Mouse (Mus musculus) intestine, embryonic 16.5 days (tissue): Measurements from ENCODE around the gene Zfp637. TPM values are rescaled to one million over a fixed set of nuclear protein-coding genes. Genes with fewer than 3 reads are reported as not detected.

Experiments
- ATAC-seq: fragments of 200-750 bp; cut with Nextera tagmentation; 2 replicates; pipeline ENCODE4 v1.8.0; 2017; ENCODE audit warnings: moderate TSS enrichment, moderate library complexity
- H3K27ac ChIP-seq: fragments of 300-500 bp; sonication (generic); 2 replicates; pipeline ENCODE4 v1.5.1; 2014; ENCODE audit warnings: mild to moderate bottlenecking, low read length
- H3K27me3 ChIP-seq: fragments of 300-500 bp; sonication (generic); replicated peaks from 2 replicates; pipeline ENCODE4 v1.6.1; 2014; ENCODE audit warnings: low read length, control low read depth, mixed read lengths; ENCODE audit not compliant: control insufficient read depth, insufficient read depth
- H3K36me3 ChIP-seq: fragments of 300-500 bp; sonication (generic); 2 replicates; pipeline ENCODE4 v1.6.1; 2014; ENCODE audit warnings: low read length, control low read depth; ENCODE audit not compliant: control insufficient read depth, insufficient read depth
- H3K4me1 ChIP-seq: fragments of 300-500 bp; sonication (generic); 2 replicates; pipeline ENCODE4 v1.6.1; 2014; ENCODE audit warnings: low read length, control low read depth, mixed read lengths; ENCODE audit not compliant: control insufficient read depth, insufficient read depth
- H3K4me2 ChIP-seq: fragments of 300-500 bp; sonication (generic); 2 replicates; pipeline ENCODE4 v1.6.1; 2014; ENCODE audit warnings: low read depth, low read length, control low read depth
- H3K4me3 ChIP-seq: fragments of 300-500 bp; sonication (generic); 2 replicates; pipeline ENCODE4 v1.5.1; 2014; ENCODE audit warnings: mild to moderate bottlenecking, low read length
- H3K9ac ChIP-seq: fragments of 300-500 bp; sonication (generic); 2 replicates; pipeline ENCODE4 v1.6.1; 2014; ENCODE audit warnings: low read depth, low read length
- H3K9me3 ChIP-seq: fragments of 300-500 bp; sonication (generic); 2 replicates; pipeline ENCODE4 v1.6.1; 2016; ENCODE audit warnings: low read length, control low read depth; ENCODE audit not compliant: control insufficient read depth
- WGBS: fragments of 180-500 bp; shearing (Covaris S2); extraction: QIAGEN DNeasy Blood & Tissue Kit; methylation state at CpG from one replicate; pipeline ENCODE4 v1.1.7; 2014; 5-methylcytosine and 5-hydroxymethylcytosine counted together
- polyA plus RNA-seq: library from polyadenylated mRNA; unstranded; fragments of >200 nt; fragmentation: Nextera tagmentation; extraction: Ambion mirVana; gene quantifications from 2 replicates; pipeline ENCODE4 v1.2.1, GENCODE M21; 2015

Zfp637 gene
- polyA plus RNA-seq, 1 experiment from 2014 or later: 85.9 TPM

DNA sequence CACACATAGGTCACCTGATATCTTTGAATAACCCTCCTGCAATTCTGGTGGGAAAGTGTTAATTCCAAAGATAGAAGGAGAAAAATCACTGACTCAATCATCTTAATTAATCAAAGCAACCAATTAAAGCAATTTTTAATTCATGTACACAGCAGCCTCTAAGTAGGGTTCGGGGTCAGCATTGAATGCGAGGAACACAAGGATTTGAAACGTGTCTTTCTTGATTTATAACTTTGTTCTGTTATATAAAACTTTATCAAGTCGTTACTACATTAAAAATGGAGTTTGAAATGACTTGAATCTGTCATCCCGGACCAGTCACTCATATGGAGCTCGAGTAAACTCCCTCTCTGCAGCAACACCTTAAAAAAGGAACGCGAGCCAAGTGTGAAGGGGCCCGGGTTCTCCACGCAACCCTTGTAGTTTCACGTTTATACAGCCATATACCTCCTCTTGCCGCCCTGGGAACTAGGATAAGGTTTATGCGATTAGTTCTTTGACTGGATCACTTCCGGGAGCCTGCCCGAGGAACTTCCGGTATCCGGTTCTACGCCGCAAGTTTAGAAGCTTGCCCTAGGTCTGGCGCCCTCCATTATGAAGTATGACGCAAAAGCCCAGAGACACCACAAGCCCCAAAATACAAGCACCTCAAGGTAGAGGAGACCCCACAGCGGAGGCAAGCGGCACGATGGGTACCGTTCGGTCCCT, 37.9 kb downstream of the Zfp637 start:
- peak; percentile 86 for ATAC-seq
- WGBS: 10% methylated on average over 26 of the region's 26 CpGs
- no peaks in the 10 kb centered on the region; the same call in 1 of the 2 replicates for H3K4me1 ChIP-seq
- H3K9me3 ChIP-seq: no peaks in the 10 kb centered on the region
- peak overlapping the region; percentile 75 for H3K4me2 ChIP-seq
- H3K36me3 ChIP-seq: no peaks in the 10 kb centered on the region
- peak overlapping the region; percentile 47 for H3K4me3 ChIP-seq
- H3K27me3 ChIP-seq: no peaks in the 10 kb centered on the region
- H3K9ac ChIP-seq: peak overlapping the region; percentile 85
- H3K27ac ChIP-seq: peak overlapping the region; percentile 95

DNA sequence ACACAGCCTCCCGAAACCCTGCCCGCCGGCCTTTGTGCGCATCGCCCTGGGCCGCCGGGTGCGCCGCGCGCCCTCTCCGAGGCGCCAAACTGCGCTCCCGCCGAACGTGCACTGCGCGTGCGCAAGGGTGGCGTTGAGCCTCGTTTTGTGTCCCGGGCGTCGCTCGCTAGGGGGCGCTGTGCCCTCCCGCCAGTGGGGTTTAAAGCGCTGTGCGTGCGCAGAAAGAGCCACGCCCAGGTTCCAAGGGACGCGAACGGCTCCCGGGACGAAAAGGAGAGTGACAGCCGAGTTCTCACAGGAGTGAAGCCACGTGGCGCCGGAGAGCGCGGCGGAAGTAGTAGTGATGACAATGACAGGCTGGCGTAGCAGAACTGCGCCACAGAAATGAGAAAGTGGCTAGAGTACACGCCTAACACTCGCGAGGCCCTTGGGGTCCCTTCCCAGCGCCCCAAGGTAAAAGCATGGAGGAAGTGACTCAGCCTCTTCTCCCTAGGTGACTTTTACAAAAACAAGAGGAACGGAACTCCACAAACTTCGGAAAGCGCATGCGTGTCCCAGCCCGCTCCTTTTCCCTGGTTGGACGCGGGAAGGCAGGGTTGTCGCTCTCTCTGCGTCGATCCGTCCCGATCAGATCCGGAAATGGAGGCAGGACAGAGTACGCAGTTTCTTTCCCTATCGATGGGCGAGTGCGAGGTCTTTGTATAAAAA, 38.6 kb downstream of the Zfp637 start:
- ATAC-seq: peak; percentile 94
- H3K4me3 ChIP-seq: peak overlapping the region; percentile 47
- peak overlapping the region; percentile 95 for H3K27ac ChIP-seq
- peak overlapping the region; percentile 75 for H3K4me2 ChIP-seq
- peak overlapping the region; percentile 85 for H3K9ac ChIP-seq
- no peaks in the 10 kb centered on the region for H3K36me3 ChIP-seq
- no peaks in the 10 kb centered on the region for H3K27me3 ChIP-seq
- no peaks in the 10 kb centered on the region; the same call in 1 of the 2 replicates for H3K4me1 ChIP-seq
- under 1% methylated on average over 67 of the region's 67 CpGs for WGBS
- no peaks in the 10 kb centered on the region for H3K9me3 ChIP-seq

DNA sequence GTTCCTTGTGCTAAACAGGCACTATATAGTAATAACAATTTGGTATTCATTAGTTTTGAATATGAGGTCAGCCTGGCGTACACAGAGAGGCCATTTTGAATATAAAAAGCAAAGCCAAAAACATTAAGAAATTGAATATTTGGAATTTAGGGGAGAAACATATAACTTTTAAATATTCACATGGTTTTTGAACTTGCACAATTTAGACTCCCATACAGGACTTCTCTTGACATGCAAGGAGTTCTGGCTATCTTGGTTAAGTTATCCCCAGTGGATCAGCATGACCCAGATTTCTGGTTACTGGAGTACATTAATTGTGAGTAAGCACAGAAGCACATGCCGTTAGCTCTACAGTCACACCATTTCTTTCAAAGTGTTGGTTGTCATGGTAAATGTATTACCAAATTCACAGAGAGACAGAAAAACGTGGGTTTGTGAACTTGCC, 39.4 kb downstream of the Zfp637 start:
- no peaks in the 10 kb centered on the region for H3K27me3 ChIP-seq
- 0 out of 2 replicates have a peak overlapping the region, but pooled peaks have one; percentile 26 for H3K9ac ChIP-seq
- H3K36me3 ChIP-seq: no peaks in the 10 kb centered on the region
- no peaks in the 10 kb centered on the region; the same call in 1 of the 2 replicates for H3K4me1 ChIP-seq
- H3K27ac ChIP-seq: peak overlapping the region; percentile 55; the same call in 1 of the 2 replicates
- H3K4me3 ChIP-seq: peak overlapping the region; percentile 18; the same call in 1 of the 2 replicates
- WGBS: 30% methylated on average over 3 of the region's 3 CpGs
- peak overlapping the region; percentile 39 for H3K4me2 ChIP-seq
- no peaks in the 10 kb centered on the region for H3K9me3 ChIP-seq
- ATAC-seq: no peak

DNA sequence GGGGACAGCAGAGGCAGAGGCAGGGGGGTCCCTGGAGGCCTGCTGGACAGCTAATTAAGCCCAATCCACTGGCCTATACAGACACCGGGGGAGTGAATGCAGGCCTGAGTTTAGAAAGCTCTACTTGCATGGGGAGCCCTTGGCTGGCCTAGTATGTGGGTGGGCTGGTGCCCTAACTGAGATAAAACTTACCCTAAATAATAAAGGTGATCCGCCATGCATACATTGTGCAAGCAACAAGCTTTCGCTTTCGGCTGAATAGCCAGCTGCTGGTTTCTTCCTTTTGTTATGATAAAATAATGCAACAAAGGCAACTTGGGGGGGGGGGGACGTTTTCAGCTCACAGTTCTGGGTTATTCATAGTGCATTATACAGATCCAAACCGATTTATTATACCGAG, 40.2 kb downstream of the Zfp637 start:
- H3K36me3 ChIP-seq: no peaks in the 10 kb centered on the region
- H3K9ac ChIP-seq: no peak overlapping the region
- H3K4me3 ChIP-seq: no peak overlapping the region
- ATAC-seq: no peak
- no peaks in the 10 kb centered on the region for H3K9me3 ChIP-seq
- H3K27ac ChIP-seq: no peak overlapping the region; the same call in 1 of the 2 replicates
- H3K4me1 ChIP-seq: no peaks in the 10 kb centered on the region; the same call in 1 of the 2 replicates
- 81% methylated on average over 7 of the region's 7 CpGs for WGBS
- no peak overlapping the region for H3K4me2 ChIP-seq
- no peaks in the 10 kb centered on the region for H3K27me3 ChIP-seq

DNA sequence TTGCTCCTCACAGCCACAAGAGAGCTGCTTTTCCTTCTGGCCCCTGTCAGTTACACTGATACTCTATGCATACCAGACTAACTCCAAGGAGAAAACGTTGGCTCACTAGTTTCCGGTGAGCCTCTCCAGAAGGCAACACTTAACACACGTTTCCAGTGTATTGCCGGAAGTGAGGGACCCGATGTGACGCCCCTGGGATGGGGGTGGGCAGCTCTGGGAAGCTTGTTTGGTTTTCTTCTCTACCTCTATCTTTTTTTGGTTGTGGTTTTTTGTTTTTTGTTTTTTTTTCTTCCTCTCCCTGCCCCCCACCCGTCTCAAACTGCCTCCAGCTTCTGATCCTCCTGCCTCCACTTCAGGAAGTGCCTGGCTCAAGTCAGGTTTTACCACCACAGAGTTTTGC, 41.0 kb downstream of the Zfp637 start:
- no peak overlapping the region for H3K4me3 ChIP-seq
- H3K9me3 ChIP-seq: no peaks in the 10 kb centered on the region
- no peak for ATAC-seq
- no peaks in the 10 kb centered on the region for H3K27me3 ChIP-seq
- no peak overlapping the region for H3K4me2 ChIP-seq
- WGBS: 76% methylated on average over 7 of the region's 7 CpGs
- no peak overlapping the region for H3K27ac ChIP-seq
- no peak overlapping the region for H3K9ac ChIP-seq
- H3K36me3 ChIP-seq: no peaks in the 10 kb centered on the region
- H3K4me1 ChIP-seq: no peaks in the 10 kb centered on the region; the same call in 1 of the 2 replicates

DNA sequence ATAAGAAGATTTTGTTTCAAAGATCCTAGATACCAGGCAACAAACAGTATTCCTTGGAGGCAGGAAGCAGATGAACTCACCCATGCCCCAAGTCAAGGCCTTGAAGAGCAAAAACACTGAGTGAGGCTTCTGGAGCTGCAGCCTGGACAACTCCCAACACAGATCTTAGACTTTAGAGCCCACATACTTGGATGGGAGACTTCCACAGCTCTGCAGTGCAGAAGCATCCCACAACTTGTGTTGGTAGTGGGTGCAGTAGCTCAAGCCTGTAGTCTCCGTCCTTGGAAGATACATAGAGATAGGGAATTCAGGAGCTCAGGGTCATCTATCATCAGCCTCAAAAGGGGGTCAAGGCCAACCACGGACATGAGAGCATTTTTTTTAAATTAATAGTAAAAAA, 45.0 kb downstream of the Zfp637 start:
- no peaks in the 10 kb centered on the region for H3K9me3 ChIP-seq
- H3K4me3 ChIP-seq: no peak overlapping the region
- no peaks in the 10 kb centered on the region for H3K36me3 ChIP-seq
- 79% methylated on average over 2 of the region's 2 CpGs for WGBS
- no peak overlapping the region for H3K27ac ChIP-seq
- H3K4me2 ChIP-seq: no peak overlapping the region
- ATAC-seq: no peak
- H3K27me3 ChIP-seq: no peaks in the 10 kb centered on the region
- H3K9ac ChIP-seq: no peak overlapping the region
- no peaks in the 10 kb centered on the region for H3K4me1 ChIP-seq

DNA sequence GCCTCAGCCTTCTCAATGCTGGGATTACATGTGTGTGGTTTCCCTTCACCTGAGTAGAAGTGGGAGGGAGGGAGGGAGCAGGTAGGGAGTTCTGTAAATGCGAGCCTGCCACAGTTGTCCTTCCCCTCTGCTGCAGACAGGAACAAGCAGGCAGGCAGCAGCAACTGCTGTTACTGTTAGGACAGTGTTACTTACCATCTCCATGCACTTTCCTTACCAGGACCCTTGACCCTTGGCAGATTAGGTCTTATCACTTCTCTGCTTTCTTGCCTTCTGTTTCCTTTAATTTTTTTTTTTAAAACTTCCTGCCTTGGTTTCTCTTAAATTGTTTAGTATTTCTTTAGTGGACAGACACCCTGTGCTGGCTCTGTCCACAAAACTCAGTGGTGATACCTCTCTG, 47.1 kb downstream of the Zfp637 start:
- no peaks in the 10 kb centered on the region for H3K27me3 ChIP-seq
- ATAC-seq: no peak
- 59% methylated on average over 1 of the region's 1 CpGs for WGBS

DNA sequence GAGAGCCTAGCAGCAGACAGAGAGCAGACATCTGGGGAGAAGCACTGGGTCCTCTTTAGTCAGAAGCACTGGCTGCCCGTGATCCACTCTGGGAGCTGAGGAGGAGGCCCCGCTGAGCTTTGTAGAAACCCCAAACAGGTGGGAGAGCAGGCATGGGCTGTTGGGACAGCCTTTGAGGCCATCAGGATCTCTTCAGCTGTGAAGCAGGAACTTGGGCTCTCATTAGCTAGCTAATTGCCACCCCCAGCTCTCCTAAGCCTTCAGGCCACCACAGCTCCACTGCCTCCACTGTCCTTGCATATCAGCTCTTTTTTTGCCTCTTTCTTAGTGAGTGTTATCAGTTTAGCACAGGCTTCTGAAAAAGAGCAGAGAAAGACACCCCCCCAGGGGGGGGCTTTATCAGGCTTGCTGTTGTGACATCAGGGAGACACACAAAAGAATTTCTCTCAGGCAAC, 47.7 kb downstream of the Zfp637 start:
- Histone ChIP-seq H3K4me1 (peaks cover 5% of the 10 kb centered on the region; the same call in 1 of the 2 replicates), H3K27ac (no peak overlapping the region), H3K4me3 (no peak overlapping the region), H3K9me3 (no peaks in the 10 kb centered on the region), H3K9ac (peak overlapping the region; percentile 1; the same call in 1 of the 2 replicates), H3K27me3 (no peaks in the 10 kb centered on the region), H3K36me3 (no peaks in the 10 kb centered on the region), H3K4me2 (no peak overlapping the region)
- WGBS: 75% methylated on average over 2 of the region's 2 CpGs
- peak; percentile 43; the same call in 1 of the 2 replicates for ATAC-seq

More for the DNA sequence above, 47.1 kb downstream of the Zfp637 start:
- Histone ChIP-seq H3K9me3 (no peaks in the 10 kb centered on the region), H3K4me2 (no peak overlapping the region), H3K36me3 (no peaks in the 10 kb centered on the region), H3K27ac (no peak overlapping the region), H3K4me3 (no peak overlapping the region), H3K9ac (no peak overlapping the region), H3K4me1 (peaks cover 5% of the 10 kb centered on the region; the same call in 1 of the 2 replicates)

DNA sequence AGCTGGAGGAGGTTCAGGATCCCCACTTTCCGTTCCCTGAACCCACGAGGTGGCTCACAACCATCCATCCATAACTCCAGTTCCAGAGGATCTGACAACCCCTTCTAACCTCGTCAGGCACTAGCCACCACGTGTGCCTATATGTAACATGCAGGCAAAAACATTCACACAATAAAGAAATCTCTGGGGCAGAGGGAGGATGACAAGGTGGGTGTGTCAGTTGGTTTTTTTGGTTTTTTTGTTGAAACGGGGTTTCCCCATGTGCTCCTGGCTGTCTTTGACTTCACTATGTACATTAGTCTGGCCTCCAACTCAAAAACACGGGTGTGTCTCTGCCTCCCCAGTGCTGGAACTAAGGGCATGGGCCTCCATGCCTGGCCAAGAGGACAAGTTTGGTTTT, 49.3 kb downstream of the Zfp637 start:
- ATAC-seq: no peak
- Histone ChIP-seq H3K4me3 (no peak overlapping the region), H3K9ac (no peak overlapping the region), H3K27me3 (no peaks in the 10 kb centered on the region), H3K4me1 (peaks cover 5% of the 10 kb centered on the region; the same call in 1 of the 2 replicates), H3K4me2 (no peak overlapping the region), H3K9me3 (no peaks in the 10 kb centered on the region), H3K36me3 (no peaks in the 10 kb centered on the region), H3K27ac (no peak overlapping the region)
- WGBS: 84% methylated on average over 6 of the region's 6 CpGs
